Mouse (Mus musculus): ENCODE measurements around the gene Snapin.

Gene Snapin

DNA sequence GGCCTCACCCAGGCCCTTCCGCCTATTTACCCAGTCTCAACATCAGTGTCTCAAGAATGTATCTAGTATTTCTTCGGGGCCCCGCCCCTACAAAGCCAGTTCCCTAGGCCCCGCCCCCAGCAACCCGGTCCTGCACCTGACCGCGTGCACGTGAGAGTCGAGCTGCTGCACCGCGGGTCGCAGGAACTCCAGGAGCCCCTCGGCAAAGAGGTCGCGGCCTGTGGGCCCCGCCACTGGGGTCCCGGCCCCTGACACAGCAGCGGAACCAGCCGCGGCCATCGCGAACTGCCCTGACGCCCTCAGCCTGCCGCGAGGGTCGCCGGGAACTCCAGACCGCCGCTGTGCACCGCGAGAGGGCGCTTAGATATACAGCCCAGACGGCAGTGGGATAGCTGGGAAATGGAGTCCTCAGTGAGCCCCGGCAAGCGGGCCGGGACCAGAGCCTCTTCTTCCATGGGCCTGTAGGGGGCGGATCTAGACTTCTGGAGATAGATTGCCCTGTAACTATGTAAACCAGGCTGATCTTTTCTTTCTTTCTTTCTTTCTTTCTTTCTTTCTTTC is at the start of gene Snapin:
Gene Snapin, minus strand, starts transcription at position 338 of the 561 bp plus-strand sequence.
- peak; percentile 96 for DNase-seq (ENCODE audit: low read depth, low spot score)

DNA sequence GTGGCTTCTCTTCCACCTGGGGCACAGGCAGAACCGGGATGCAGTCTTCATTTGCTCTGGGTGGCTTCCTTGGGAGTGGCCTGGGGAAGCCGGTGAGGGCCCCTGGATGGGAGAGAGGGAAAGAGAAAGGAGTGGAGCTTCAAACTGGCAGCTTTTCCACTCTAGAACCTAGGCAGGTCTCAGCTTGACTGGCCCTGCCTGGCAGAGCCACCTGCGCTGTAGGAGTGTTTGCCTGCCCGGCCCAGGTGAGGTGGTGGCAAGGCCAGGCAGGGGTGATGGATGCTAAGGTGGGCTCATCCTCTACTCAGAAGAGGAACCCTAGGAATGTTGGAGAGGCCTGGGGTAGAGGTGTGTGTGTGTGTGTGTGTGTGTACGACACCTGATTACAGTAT is 47.1 kb upstream of the Snapin start:
- DNase-seq (ENCODE audit: low read depth, low spot score): no peak

DNA sequence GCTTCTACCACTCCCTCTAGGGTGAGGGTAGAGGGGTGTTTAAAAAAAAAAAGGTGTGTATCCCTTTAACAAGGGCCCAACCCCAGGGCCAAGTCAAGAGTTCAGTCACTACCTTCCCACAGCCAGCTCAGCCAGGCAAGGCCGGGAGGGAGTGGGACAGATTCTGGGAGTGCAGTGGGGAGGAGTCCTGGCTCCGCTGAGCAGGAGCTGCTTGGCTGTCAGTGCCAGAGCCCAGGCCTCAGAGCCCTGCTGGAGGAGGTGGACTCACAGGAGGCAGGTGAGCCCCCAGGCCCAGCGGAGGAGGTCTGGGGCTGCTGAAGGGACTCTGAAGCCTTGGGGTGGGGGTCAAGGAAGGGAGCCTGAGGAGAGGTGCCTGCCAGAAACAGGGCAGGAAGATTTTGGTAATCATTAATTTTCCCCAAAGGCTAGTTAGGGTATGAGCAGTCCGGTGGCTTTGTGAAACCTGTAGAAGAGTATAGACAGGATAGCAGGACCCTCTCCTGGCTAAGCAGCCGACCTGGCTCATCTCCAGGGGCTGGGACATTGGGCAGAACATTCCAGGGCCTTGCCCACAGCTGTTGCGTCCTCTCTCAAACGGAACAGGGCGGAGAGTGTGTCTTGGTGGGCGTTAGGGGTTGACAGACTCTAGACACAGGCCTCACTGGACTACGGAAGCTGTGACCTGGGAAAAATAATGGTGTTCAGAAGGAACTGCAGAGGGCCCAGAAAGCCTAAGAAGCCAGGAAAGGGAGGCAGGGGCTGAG is 46.5 kb upstream of the Snapin start, which contains the start of gene S100a16:
Gene S100a16, plus strand, starts transcription at position 114 of the 764 bp plus-strand sequence.
- DNase-seq (ENCODE audit: low read depth, low spot score): no peak

DNA sequence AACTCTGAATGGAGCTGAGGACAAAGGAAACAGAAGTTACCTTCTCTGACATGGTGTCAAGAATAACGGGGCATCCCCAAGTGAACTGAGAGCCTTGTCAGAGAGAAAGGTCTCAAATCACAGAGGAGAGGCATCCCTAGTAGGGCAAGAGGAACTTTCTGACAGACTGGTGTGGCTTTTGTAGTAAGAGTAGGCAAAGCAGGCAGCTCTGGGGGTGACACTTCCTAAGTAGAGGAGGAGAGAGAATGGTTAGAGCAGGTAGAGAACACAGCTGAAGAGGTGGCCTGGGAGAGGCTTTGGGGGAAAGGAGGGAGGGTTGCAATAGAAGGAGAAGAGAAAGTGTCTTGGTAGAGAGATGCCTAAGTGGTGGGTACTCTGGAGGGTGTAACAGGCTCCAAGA is 44.6 kb upstream of the Snapin start:
- DNase-seq (ENCODE audit: low read depth, low spot score): no peak

DNA sequence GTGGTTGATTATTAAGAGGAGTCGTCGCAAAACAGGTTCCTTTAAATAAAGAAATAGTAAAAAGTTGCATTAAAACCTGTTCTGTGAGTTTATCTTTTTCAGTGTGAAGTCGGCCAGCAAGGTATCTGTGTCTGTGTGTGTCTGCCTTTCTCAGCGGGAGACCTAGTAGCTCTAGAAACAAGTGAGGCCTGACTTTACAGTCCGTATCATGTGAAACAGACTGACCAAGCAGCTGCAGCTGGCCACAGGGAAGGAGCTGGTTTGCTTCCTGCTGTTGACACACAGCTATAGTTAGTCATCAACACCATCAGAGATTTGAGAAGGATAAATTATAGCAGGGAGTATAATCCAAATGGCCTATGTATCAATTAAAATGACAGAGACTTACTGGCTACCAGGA is 40.9 kb upstream of the Snapin start:
- DNase-seq (ENCODE audit: low read depth, low spot score): no peak

DNA sequence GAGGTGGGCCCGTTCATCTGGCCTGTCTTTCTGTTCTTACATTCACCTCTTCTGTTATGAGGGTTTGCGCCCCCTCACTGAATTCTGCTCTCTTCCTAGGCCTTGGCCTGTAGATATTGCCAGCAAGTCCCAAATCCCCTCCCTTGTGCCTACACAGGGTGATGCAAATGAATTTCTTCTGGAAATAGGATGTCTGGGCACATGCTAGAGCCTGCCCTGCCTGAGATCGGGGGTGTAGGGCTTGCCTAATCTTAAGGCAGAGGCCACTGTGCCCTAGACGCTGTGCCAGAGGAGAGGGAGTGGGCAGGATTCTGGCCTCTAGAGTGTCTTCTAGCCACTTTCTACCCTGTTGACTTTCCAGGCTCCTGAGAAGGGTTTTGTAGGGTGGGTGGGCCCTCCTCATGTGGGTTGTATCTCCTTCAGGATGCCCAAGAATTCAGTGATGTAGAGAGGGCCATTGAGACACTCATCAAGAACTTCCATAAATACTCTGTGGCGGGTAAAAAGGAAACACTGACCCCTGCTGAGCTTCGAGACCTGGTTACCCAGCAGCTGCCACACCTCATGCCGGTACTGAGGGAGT is 36.5 kb upstream of the Snapin start:
- no peak for DNase-seq (ENCODE audit: low read depth, low spot score)

DNA sequence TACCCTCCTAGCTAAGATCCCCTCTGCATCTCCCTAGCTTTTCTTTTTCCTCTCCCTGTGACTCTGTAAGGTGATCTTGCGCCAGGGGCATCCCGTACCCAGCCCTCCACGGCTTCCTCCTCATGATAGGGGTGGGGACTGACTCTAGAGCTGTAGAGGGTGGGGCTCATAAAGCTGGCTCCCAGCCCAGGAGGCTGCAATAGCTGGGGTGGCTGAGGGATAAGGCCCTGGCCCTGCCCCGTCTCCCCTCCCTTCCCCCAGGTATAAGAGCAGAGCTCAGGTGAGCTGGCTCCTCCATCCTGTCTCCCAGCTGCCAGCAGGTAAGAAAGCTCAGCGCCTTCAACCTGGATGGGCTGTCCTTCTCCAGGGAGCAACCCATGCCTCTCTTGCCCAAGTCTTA is 35.7 kb upstream of the Snapin start, which contains the start of gene S100a14:
Gene S100a14, plus strand, starts transcription at position 277 of the 400 bp plus-strand sequence.
- no peak for DNase-seq (ENCODE audit: low read depth, low spot score)

DNA sequence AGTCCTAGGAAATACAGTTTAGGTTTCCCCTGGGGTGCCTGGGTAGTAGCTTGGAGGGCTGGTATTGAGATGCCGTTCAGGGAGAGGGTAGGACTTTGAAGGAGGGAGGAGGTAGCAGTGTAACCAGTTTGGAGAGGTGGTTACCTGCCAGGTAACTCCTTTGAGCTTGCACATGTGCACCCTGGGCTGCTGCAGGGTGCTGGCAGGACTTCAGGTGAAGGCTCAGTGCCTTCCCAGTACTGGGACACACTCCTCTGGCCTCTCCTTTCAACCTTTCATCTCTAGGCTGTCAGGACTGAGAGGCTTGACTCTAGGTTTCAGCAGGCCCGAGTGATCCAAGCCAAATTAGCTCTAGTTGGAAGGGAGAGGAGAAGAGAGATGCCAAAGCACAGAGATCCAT is 35.2 kb upstream of the Snapin start:
- DNase-seq (ENCODE audit: low read depth, low spot score): no peak

DNA sequence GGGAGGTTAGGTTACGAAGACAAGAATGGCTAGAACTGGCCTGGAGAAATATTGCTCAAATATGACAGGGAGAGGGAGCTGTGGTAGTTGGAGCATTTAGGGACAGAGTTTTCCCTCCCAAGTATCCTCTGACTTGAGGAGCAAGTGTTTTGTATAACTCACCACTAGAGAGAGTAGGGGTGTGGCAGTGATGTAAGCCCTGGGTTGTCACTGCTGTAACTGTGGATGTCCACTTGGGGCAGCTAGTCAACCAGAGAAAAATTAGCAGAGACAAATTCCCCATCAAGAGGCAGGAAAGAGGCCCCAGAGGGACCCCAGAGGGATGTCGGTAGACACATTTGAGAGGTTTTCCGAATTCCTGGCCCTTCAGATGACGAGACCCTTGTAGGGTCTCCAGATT is 34.6 kb upstream of the Snapin start:
- peak; percentile 49 for DNase-seq (ENCODE audit: low read depth, low spot score)

DNA sequence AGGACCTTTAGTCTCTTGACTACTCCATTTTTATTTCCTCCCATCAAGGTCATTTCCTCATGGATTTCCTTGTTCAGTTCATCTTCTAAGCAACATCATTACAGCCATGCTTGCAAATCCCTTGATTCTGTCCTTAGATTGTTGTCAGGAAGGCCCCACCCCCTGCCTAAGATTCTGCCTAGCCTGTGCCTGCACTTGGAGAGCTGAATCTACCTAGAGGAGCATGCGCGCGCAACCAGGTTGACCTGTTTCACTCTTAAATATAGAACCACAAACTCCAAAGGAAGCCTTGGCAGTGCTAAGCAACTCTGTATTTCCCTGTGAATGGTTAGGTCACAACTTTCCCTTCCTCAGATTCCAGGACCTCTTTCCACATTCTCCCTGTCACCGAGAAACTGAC is 26.9 kb upstream of the Snapin start:
- no peak for DNase-seq (ENCODE audit: low read depth, low spot score)

DNA sequence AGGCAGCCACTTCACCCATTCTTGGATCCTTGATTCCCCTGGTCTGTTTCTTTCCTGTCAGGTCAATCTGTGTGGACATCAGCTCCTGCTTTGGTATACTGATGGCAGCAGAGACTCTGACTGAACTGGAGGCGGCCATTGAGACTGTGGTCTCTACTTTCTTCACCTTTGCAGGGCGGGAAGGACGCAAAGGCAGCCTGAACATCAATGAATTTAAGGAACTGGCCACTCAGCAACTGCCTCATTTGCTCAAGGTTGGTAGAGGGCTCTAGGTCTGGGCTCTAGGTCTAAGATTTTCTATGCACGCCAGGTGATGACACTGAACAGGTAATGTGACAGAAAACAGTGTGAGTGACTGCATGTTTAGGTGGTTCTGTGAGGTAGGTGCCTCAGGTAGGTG is 25.0 kb upstream of the Snapin start:
- no peak for DNase-seq (ENCODE audit: low read depth, low spot score)

DNA sequence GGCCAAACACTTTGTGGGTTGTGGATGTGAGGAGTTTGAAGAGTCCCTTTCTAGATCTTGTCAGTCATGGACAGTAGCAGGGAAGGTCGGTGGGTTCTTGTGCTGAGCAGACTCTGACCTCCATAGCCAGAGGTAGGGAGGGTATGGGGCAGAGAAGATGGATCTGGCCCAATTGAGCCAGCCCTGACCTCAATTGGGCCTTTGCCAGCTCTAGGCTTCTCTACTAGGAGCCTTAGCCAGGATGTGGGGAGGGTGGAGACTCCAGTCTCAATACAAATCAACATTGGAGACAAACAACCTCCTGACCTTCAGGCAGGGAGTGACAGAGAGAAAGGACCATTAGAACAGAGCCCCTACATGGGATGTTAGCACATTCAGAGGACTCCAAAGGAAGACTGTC is 24.4 kb upstream of the Snapin start:
- DNase-seq (ENCODE audit: low read depth, low spot score): no peak

DNA sequence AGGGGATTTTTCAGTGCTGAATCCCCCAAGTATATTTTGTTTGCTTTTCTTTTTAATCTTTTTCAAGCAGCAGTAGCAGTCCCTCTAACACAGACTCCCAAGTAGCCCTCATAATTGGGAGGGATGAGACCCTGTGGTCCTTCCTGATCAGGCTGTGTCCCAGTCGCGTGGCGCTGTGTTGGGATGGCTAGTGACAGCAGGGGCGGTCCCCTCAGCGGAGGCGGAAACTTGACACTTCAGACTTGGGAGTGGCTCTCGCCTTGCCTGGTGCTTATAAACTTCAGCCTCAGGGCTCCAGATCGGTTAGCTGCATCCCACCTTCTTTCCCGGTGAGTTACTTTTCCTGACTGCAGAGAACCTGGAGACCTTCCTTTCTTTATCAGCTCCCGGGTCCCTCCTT is 23.9 kb upstream of the Snapin start:
- DNase-seq (ENCODE audit: low read depth, low spot score): peak; percentile 66

DNA sequence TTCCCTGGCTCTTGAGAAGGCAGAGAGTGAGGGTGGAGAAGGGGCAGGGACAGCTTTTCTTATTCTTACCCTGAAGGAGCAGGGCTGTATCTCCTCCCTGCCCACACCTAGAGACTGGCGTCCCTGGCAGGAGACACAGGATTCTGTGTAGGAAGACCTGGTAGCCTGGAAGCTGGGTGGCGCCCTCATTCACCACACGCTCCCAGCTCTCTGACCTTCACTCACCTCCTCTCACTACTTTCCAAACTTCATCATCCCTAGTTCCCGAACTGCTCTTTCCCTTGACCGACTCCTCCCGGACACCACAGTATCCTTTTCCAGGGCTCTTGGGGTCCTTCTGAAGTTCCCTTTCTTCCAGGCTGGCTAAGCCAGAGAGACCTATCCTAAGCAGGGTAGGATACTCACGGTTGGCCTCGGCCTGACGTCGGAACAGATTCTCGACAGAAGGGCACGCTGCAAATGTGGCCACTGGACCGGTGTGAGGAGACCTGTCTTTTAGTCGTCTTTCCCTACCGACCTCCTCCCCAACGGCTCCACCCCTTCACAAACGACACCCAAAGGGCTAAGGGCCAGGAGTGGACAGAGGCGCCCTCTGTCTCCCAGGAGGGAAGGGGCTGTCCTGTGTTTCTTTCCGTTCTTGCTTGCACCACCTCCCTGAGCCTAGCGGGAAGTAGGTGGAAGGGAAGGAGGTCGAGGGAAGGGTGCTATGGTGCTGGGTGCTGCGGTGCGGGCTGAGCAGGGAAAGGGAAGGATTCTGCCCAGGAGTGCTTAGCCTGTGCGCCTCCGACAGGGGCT is 23.2 kb upstream of the Snapin start, which contains the start of the genes S100a1 and S100a13:
Gene S100a1, minus strand, starts transcription at position 597 of the 795 bp plus-strand sequence.
Gene S100a13, plus strand, starts transcription at position 640 of the 795 bp plus-strand sequence.
- no peak for DNase-seq (ENCODE audit: low read depth, low spot score)

DNA sequence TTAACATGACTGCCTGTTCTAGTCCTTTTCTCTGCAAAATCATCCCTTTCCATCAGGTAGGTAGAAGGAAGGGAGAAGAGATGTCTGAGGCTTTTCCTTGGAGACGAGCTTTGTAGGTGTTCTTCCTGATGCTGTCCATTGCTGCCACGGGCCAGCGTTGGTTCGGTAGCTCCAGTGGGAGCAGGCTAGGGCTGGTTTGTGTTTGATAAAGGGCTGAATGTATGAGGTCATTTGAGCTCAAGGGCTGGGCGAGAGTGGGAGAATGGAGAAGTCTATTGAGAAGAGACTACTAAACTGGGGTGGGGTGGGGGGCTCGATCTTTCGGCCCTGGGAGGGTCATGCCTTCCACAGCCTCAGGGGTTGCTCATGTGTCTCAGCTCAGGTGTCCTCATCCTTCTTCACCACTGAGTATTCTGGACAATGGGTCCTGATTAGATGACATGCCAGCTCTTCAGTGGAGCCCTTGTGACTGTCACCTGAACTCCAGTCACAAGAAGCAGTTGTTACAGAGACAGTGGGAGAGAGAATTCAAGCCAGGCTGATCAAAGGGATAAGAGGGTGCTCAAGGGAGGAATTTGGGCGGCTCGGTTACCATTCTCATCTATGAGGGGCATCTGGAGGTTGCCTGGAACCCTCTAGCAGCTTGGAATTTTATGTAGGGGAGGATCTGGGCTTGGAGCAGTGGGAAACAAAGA is 22.3 kb upstream of the Snapin start:
- DNase-seq (ENCODE audit: low read depth, low spot score): no peak

DNA sequence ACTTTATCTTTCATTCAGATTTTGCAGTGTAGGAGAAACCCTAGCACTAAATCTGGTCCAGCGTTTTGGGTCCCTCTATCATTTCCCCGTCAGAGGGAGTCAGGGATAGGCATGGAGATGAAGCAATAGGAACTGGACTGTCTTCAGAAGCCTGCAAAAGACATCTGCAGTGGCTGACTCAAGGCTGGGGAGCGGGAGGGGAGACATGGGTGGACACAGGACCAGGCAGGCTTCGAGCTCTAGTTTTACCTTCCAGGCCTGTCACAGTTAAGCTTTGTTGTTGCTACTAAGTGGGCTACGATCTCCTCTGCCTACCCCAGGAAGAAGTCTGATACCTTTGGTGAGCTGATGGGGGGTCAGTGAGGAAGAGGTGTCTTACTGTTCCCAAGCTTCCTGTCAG is 21.4 kb upstream of the Snapin start:
- DNase-seq (ENCODE audit: low read depth, low spot score): no peak

DNA sequence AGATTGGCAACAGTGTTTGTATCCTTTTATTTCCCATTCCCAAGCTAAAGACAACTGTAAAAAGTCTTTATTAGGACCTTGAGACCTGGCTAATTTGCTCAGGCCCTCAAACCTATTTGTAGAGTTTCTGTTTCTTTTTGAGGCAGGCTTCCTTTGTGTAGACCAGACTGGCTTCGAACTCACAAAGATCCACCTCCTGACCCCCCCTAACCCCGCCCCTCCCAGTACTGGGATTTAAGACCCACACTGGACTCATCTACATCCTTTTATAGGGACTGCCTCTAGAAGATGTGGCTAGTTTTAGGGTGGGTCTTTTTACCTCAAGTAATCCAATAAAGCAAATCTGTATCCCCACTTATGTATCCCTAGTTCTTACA is 18.9 kb upstream of the Snapin start:
- no peak for DNase-seq (ENCODE audit: low read depth, low spot score)

DNA sequence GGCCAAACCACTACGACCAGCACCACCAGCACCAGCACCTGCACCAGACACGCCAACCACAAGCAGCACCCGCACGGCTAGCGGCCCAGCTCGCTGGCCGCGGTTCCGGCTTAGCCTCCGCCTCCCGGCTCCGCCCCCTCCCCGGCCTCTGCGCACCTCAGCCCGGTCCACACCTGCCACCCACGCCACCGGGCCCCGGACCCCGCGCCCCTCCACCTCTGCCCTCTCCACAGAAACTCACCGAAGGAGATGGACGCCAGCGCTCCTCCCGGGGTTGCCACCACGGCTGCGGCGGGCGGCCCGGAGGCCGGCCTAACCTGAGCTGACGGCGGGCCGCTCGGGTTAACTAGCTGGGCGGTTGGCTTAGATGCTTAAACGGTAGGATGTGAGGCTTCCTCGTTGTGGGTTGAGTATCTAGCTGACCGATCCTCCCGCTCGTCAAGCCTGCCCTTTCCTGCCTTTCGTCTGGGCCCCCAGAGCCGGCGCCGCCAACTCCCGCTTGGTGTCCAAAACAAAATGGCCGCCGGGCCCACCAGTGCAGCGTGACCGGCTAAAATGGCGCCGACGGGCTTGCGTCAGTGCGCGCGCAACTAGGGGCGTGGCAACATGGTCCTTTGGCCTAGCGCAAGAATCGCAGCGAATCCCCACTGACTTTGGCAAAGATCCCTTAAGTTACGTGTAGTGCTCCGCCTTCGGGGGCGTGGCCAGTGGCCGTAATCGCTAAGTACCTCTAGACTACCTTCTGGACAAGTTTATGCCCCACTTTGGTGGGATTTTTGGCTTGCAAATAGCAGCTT is 18.3 kb upstream of the Snapin start, which contains the start of gene Chtop:
Gene Chtop, minus strand, starts transcription at position 549 of the 797 bp plus-strand sequence.
- peak; percentile 99 for DNase-seq (ENCODE audit: low read depth, low spot score)

DNA sequence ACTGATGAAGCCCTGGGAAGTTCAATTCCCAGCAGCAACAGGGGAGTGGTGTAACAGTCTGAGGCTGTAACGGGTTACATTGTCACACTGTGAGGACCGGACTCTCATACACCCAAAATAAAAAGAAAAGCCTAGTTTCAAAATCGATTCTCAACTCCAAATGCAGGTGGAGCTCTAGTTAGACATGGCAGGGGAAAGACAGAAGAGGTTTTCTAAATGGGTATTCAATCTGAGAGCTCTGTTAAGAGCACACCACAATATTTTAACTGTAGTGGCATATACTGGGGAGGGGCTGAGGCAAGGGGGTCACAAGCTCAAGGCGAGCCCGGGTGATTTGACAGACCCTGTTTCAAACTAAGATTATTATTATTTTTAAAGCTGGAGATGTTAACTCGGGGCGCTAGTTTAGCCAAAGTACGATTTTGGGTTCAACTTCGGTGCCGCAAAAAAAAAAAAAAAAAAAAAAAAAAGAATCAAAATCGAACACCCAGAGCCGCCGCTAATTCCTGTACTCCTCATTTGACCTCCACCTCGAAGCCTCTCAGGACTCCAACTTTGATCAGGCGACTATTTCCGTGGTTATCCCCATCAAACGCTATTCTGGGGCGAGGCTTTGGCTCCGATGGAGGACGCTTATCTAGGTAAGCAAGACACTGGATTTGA is 17.6 kb upstream of the Snapin start:
- no peak for DNase-seq (ENCODE audit: low read depth, low spot score)

DNA sequence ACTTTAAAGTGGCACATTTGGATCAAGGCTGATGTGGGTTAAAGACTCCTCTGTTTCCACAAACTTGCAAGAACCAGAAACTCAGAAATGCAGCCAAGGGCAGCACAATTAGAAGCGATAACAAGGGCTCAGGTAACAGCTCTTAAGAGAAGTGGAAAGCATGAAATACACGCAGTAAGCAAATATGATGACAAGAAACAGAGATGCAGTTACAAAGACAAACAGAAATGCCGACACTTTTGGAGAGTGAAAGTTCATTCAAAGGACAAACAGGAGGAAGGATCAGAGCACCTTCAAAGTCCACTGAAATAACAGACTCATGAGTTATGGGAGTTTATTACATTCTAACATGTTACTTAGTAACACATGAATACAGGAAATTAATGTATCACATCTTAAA is 15.5 kb upstream of the Snapin start:
- DNase-seq (ENCODE audit: low read depth, low spot score): no peak

Data from mesoderm, embryonic 11.5 days (tissue).